Mouse (Mus musculus): ENCODE results near the gene Arhgap17. TPM values are rescaled to one million over a fixed set of nuclear protein-coding genes. Genes with fewer than 3 reads are reported as not detected.

The Arhgap17 gene
- polyA plus RNA-seq, 1 experiment from 2014 or later, result 13.6 TPM

- H3K4me3 ChIP-seq (replicated peaks), result no peak overlapping the region
- H3K9ac ChIP-seq (replicated peaks), result no peak overlapping the region
- H3K36me3 ChIP-seq, result peaks cover 38% of the 10 kb centered on the region
- no peaks in the 10 kb centered on the region for H3K27me3 ChIP-seq
- no peak overlapping the region for H3K4me2 ChIP-seq (replicated peaks)
- H3K27ac ChIP-seq, result no peak overlapping the region
- ATAC-seq, result no peak
- 82% methylated on average over 4 of the region's 4 CpGs for WGBS
- no peaks in the 10 kb centered on the region for H3K9me3 ChIP-seq
- H3K4me1 ChIP-seq (replicated peaks), result no peaks in the 10 kb centered on the region
These were observed 42.8 kb downstream of the Arhgap17 start for GRCm38 (mm10) chr7:123326901-123327300.

DNA sequence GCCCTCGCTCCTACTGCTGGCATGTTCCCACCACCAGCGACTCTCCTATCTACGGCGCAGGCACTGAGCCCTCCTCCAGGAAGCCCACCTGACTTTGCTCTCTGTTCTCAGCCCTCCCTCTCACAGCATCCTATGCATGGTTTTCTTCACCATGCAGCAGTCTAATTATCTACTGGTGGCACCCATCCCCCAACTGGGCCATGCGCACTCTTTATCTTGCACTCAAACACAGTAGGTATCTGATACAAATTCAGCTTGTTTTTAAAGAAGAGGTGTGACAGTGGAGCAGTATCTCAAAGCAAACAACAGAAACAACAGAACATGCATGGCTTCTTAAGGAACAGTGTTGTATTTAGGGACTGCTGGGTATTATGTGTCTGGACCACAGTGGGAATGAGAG, 43.7 kb downstream of the Arhgap17 start:
- Histone ChIP-seq H3K4me2 (replicated peaks) (no peak overlapping the region), H3K27ac (no peak overlapping the region), H3K4me1 (replicated peaks) (no peaks in the 10 kb centered on the region), H3K9ac (replicated peaks) (no peak overlapping the region), H3K9me3 (no peaks in the 10 kb centered on the region), H3K27me3 (no peaks in the 10 kb centered on the region), H3K4me3 (replicated peaks) (no peak overlapping the region), H3K36me3 (peaks cover 47% of the 10 kb centered on the region)
- ATAC-seq, result no peak
- 95% methylated on average over 5 of the region's 5 CpGs for WGBS

DNA sequence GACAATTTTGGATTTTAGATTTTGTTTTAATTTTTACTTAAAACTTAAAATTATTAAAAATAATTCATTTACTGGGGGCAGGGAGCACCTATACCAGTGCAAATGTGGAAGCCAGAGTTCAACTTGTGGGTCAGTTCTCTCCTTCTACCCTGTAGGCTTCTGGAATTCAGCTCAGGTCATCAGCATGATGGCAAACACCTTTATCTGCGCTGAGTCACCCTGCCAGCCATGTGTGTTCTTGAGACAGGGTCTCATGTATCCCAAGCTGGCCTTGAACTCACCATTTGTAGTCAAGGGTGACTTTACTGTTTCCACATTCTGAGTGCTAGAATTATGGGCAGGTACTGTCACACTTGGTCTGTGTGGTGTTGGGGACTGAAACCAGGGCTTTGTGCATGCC, 45.6 kb downstream of the Arhgap17 start:
- H3K4me1 ChIP-seq (replicated peaks), result no peaks in the 10 kb centered on the region
- no peak overlapping the region for H3K4me2 ChIP-seq (replicated peaks)
- H3K4me3 ChIP-seq (replicated peaks), result no peak overlapping the region
- H3K9ac ChIP-seq (replicated peaks), result no peak overlapping the region
- no peaks in the 10 kb centered on the region for H3K9me3 ChIP-seq
- no peak for ATAC-seq
- peaks cover 62% of the 10 kb centered on the region for H3K36me3 ChIP-seq
- no peaks in the 10 kb centered on the region for H3K27me3 ChIP-seq
- no peak overlapping the region for H3K27ac ChIP-seq
- WGBS, result 94% methylated on average over 1 of the region's 1 CpGs

DNA sequence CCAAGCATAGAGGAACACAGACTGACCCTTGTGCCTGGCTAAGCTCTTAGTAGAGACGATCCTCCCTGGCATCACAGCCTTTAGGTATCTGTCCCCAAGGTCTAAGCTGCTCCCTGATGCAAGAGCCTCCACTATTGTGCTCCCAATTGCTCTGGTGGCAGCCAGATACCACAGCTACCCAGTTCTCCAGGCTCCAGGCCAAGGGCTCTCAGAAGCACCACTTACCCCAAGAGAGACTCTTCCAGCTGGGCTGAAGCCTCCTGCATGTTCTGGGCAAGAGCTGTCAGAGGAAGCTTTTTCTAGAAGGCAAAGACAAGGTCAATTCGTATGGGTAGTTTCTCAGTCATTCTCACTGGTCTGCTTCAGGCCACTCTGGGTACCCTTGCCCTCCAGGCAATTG, 46.3 kb downstream of the Arhgap17 start:
- no peak overlapping the region for H3K9ac ChIP-seq (replicated peaks)
- ATAC-seq, result no peak
- H3K27ac ChIP-seq, result no peak overlapping the region
- 94% methylated on average over 2 of the region's 2 CpGs for WGBS
- H3K36me3 ChIP-seq, result peaks cover 69% of the 10 kb centered on the region
- H3K27me3 ChIP-seq, result no peaks in the 10 kb centered on the region
- H3K4me3 ChIP-seq (replicated peaks), result no peak overlapping the region
- H3K9me3 ChIP-seq, result no peaks in the 10 kb centered on the region
- H3K4me2 ChIP-seq (replicated peaks), result no peak overlapping the region
- no peaks in the 10 kb centered on the region for H3K4me1 ChIP-seq (replicated peaks)

- H3K36me3 ChIP-seq, result peaks cover 75% of the 10 kb centered on the region
- H3K4me3 ChIP-seq (replicated peaks), result no peak overlapping the region
- no peaks in the 10 kb centered on the region for H3K4me1 ChIP-seq (replicated peaks)
- no peak overlapping the region for H3K27ac ChIP-seq
- no peaks in the 10 kb centered on the region for H3K9me3 ChIP-seq
- H3K4me2 ChIP-seq (replicated peaks), result no peak overlapping the region
- no peak for ATAC-seq
- H3K27me3 ChIP-seq, result no peaks in the 10 kb centered on the region
- no peak overlapping the region for H3K9ac ChIP-seq (replicated peaks)
- 91% methylated on average over 13 of the region's 13 CpGs for WGBS
These were observed 47.1 kb downstream of the Arhgap17 start for GRCm38 (mm10) chr7:123322452-123323121.

GRCm38 (mm10) chr7:123312738-123313137, 57.0 kb downstream of the Arhgap17 start:
- WGBS, result 91% methylated on average over 3 of the region's 3 CpGs
- no peak overlapping the region for H3K4me2 ChIP-seq (replicated peaks)
- H3K4me1 ChIP-seq (replicated peaks), result no peaks in the 10 kb centered on the region
- no peak for ATAC-seq
- H3K36me3 ChIP-seq, result peaks cover 87% of the 10 kb centered on the region
- no peak overlapping the region for H3K27ac ChIP-seq
- no peak overlapping the region for H3K9ac ChIP-seq (replicated peaks)
- H3K4me3 ChIP-seq (replicated peaks), result no peak overlapping the region
- H3K27me3 ChIP-seq, result no peaks in the 10 kb centered on the region
- no peaks in the 10 kb centered on the region for H3K9me3 ChIP-seq

GRCm38 (mm10) chr7:123311836-123312235, 57.9 kb downstream of the Arhgap17 start:
- WGBS, result 80% methylated on average over 5 of the region's 5 CpGs
- Histone ChIP-seq H3K27ac (no peak overlapping the region), H3K4me3 (replicated peaks) (no peak overlapping the region), H3K4me2 (replicated peaks) (no peak overlapping the region), H3K9me3 (no peaks in the 10 kb centered on the region), H3K36me3 (peaks cover 87% of the 10 kb centered on the region), H3K9ac (replicated peaks) (no peak overlapping the region), H3K27me3 (no peaks in the 10 kb centered on the region), H3K4me1 (replicated peaks) (no peaks in the 10 kb centered on the region)
- ATAC-seq, result no peak

GRCm38 (mm10) chr7:123307887-123308558, 61.7 kb downstream of the Arhgap17 start:
- Histone ChIP-seq H3K4me3 (replicated peaks) (no peak overlapping the region), H3K4me1 (replicated peaks) (no peaks in the 10 kb centered on the region), H3K27me3 (no peaks in the 10 kb centered on the region), H3K4me2 (replicated peaks) (no peak overlapping the region), H3K27ac (no peak overlapping the region), H3K36me3 (peaks cover 93% of the 10 kb centered on the region), H3K9me3 (no peaks in the 10 kb centered on the region), H3K9ac (replicated peaks) (no peak overlapping the region)
- ATAC-seq, result no peak
- 96% methylated on average over 4 of the region's 4 CpGs for WGBS

- H3K36me3 ChIP-seq, result peaks cover 87% of the 10 kb centered on the region
- H3K4me2 ChIP-seq (replicated peaks), result no peak overlapping the region
- no peaks in the 10 kb centered on the region for H3K9me3 ChIP-seq
- H3K4me3 ChIP-seq (replicated peaks), result no peak overlapping the region
- ATAC-seq, result no peak
- no peaks in the 10 kb centered on the region for H3K4me1 ChIP-seq (replicated peaks)
- no peak overlapping the region for H3K9ac ChIP-seq (replicated peaks)
- H3K27me3 ChIP-seq, result no peaks in the 10 kb centered on the region
- no peak overlapping the region for H3K27ac ChIP-seq
- WGBS, result 96% methylated on average over 8 of the region's 8 CpGs
These were observed 62.5 kb downstream of the Arhgap17 start for GRCm38 (mm10) chr7:123307236-123307635.

GRCm38 (mm10) chr7:123305397-123305796, 64.3 kb downstream of the Arhgap17 start:
- Histone ChIP-seq H3K36me3 (peaks cover 72% of the 10 kb centered on the region), H3K27ac (no peak overlapping the region), H3K4me3 (replicated peaks) (no peak overlapping the region), H3K9ac (replicated peaks) (no peak overlapping the region), H3K4me1 (replicated peaks) (no peaks in the 10 kb centered on the region), H3K27me3 (no peaks in the 10 kb centered on the region), H3K4me2 (replicated peaks) (no peak overlapping the region), H3K9me3 (no peaks in the 10 kb centered on the region)
- 85% methylated on average over 2 of the region's 2 CpGs for WGBS
- no peak for ATAC-seq

GRCm38 (mm10) chr7:123300258-123300657, 69.5 kb downstream of the Arhgap17 start:
- 85% methylated on average over 3 of the region's 3 CpGs for WGBS
- H3K4me2 ChIP-seq (replicated peaks), result no peak overlapping the region
- ATAC-seq, result no peak

DNA sequence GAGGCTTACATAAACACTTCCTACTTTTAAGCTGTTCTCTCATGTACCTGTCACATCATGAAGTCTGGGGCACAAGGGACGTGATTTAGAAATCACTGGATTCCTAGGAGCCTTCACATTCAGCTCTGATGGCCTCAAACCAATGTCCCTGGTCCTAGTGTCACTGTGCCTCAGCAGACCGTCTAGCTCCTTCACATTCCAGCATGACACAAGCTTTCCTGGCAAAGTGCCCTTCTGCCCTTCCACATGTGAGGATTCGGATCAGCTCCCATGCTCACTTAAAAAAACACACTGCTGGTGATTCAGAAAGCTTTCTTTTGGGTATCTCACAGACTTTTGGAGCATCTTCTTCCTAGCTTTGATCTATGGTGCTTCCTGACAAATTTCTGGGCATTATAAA, 71.5 kb downstream of the Arhgap17 start:
- 82% methylated on average over 3 of the region's 3 CpGs for WGBS
- no peak for ATAC-seq
- H3K9me3 ChIP-seq, result no peaks in the 10 kb centered on the region
- peaks cover 71% of the 10 kb centered on the region for H3K36me3 ChIP-seq
- H3K9ac ChIP-seq (replicated peaks), result no peak overlapping the region
- H3K4me3 ChIP-seq (replicated peaks), result no peak overlapping the region
- no peak overlapping the region for H3K4me2 ChIP-seq (replicated peaks)
- no peak overlapping the region for H3K27ac ChIP-seq
- H3K27me3 ChIP-seq, result no peaks in the 10 kb centered on the region
- no peaks in the 10 kb centered on the region for H3K4me1 ChIP-seq (replicated peaks)

More at GRCm38 (mm10) chr7:123300258-123300657, 69.5 kb downstream of the Arhgap17 start:
- H3K4me1 ChIP-seq (replicated peaks), result no peaks in the 10 kb centered on the region
- H3K9ac ChIP-seq (replicated peaks), result no peak overlapping the region
- peaks cover 69% of the 10 kb centered on the region for H3K36me3 ChIP-seq
- H3K27me3 ChIP-seq, result no peaks in the 10 kb centered on the region
- H3K27ac ChIP-seq, result no peak overlapping the region
- no peaks in the 10 kb centered on the region for H3K9me3 ChIP-seq
- no peak overlapping the region for H3K4me3 ChIP-seq (replicated peaks)

All from midbrain, embryonic 13.5 days (tissue).